Mouse (Mus musculus): ENCODE measurements around the gene Efcab12.

Efcab12 gene

DNA sequence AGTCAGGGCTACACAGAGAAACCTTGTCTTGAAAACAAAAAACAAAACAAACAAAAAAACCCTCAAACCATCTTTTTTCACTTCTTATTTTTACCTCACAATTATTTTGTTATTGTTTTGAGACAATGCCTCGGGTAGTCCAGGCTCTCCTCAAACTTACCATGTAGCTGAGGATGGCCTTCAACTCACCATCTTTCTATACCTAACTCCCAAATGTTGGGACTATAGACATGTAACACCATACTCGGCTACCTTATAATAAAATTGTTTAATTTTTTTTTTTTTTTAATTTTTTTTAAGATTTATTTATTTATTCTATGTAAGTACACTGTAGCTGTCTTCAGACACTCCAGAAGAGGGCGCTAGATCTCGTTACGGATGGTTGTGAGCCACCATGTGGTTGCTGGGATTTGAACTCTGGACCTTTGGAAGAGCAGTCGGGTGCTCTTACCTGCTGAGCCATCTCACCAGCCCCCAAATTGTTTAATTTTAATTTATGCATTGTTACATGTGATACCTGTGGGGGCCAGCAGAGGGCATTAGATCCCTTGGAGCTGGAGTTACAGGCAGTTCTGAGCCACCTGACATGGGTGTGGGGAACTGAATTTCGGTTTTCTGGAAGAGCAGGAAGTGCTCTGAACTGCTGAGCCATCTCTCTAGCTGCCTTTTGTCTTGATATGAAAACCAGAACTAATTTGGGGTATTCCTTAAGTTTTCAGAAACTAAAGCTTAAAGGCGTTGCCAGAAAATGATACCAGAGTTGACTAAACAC lies 8.6 kb upstream of the Efcab12 start:
- peak in 1 of 2 experiments; percentile 53 for DNase-seq (ENCODE audit: low read depth in 1 of 2, low spot score in 2 of 2)

DNA sequence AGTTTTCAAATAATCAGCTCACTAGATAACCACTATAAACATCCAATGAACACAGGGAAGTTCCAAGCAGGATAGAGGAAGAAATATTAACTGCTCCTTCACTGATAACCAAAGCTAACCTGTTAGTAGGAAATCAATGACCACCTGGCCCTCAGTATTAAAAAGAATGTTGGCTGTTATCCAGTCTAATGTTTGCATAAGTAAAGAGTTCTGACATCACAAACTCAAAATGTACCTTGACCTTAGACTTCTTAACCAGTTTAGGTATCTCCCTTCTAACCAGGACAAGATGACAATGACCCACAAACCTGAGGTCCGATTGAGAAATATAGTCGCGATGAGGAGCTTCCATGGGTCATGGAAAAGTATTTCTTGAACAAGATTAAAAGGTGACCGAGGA lies 6.8 kb upstream of the Efcab12 start:
- DNase-seq (ENCODE audit: low read depth in 1 of 2, low spot score in 2 of 2) = no peak

DNA sequence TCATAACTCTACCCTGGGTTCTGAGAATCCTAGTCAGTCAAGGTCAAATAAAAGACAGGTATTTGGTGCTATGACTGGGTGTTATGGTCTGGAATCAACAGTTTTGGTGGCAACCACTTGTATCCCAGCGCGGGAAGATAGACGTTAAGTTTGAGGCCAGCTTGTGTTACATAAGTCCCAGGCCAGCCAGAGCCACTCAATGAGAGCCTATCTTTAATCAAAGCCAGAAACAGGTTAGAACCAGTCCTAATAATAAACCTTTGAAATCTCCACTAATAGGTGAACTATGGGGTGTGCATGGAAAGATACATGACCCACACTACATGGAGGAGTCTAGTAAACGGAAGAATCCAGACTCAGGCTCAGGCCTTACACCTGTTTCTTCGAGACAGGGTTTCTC lies 533 bp upstream of the Efcab12 start:
- DNase-seq (ENCODE audit: low read depth in 1 of 2, low spot score in 2 of 2) = no peak

DNA sequence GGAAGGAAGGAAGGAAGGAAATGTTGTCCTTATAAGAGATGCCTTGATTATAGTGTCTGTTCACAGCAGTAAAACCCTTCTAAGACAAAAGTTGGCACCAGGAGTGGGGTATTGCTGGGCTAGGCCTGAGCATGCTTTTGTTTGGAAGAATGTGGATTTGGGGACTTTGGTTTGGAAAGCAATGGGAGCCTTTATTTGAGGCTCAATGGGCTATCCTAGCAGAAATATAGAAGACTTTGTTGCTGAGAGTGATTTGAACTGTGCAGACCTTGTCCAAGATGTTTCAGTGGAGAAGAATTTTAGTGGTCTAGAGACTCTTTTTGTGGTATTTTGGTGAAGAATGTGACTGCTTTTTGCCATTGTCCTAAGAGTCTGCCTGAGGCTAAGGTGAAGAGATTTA lies 4.4 kb downstream of the Efcab12 start:
- no peak for DNase-seq (ENCODE audit: low read depth in 1 of 2, low spot score in 2 of 2)

DNA sequence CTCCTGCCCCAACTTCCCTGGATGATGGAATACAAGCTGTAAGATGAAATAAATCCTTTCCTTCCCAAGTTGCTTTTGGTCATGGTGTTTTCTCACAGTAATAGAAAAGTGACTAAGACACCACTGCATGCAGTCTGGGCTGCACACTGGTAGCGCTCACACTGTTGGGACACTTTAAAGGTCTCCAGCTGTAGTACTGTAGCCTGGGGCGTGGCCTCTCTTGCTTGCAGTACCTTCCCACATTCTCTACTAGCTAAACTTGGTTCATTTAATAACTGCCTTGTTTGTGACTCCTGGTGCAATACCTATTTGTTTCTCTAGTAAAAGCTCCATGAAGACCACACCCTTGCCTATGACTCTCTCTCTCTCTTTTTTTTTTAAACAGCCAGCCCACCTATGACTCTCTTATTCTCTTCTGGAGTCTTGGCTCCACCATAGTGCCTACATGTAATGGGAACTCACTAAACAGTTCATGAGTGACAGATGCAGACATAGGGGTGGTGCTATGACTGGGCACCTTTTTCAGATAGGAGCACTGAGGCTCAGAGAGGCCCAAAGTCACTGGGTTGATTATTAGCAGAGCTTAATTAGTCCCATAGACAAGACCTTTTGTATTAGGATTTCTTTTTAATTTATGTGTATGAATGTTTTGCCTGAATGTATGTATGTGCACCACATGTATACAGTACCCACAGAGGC lies 5.9 kb downstream of the Efcab12 start:
- no peak for DNase-seq (ENCODE audit: low read depth in 1 of 2, low spot score in 2 of 2)

DNA sequence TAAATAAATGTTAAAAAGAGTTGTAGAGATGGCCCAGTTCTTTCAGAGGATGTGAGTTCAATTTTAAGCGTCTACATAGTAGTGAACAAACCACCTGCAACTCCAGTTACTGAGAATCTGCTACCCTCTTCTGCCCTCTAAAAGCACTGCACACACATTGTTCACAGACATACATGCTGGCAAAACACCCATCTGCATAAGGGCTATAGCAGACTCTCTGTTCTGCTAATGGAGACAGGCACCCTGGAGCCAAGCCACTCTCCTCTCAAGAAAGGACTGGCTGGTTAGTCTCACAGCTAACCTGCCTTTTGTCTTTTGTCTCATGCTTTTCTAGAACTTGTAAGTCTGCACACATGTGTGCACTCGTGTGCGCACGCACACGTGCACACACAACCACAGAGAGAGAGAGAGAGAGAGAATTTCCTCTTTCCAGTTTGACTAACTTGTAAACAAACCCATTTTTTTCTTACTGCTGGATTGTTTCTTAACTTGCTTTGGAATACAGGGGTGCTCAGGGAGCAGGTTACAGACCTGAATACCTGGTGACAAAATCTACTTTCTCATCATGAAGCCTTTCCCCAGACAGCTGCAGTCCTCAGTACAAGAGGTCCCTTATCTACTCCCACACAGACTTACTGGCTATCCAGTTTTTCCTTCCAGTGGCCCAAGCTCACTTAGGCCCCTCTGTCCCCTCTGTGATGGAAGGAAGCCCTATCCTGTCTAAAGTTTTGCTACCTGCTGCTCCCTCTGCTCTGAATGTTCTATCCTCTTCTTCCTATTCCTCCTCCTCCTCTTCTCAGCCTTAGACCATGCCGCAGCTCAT lies 7.2 kb downstream of the Efcab12 start:
- no peak for DNase-seq (ENCODE audit: low read depth in 1 of 2, low spot score in 2 of 2)

DNA sequence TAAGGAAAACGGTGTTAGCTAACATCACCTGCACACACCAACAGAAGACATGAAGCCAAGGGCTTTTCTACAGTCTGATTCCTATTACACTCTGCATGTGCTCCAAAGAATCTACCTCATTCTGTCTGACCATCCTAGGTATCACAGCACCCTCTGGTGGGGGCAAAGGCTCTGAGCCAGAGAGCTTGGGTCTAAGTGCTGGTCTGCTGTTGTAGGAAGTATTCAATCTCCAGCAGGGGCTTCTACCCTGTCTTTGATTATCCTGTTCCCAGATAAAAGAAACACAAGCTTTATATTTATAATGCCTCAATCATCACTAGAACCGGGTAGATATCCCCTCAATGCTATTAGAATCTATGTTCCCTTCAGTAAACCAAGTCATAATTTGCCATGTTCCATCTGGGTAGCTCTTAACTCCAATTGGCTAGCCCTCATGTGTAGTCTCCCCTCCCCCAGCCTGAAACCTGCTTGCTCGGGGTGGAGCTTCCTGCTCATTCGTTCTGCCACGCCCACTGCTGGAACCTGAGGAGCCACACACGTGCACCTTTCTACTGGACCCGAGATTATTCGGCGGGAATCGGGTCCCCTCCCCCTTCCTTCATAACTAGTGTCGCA lies 14.3 kb downstream of the Efcab12 start:
- DNase-seq (ENCODE audit: low read depth in 1 of 2, low spot score in 2 of 2) = peak in 1 of 2 experiments; percentile 39

DNA sequence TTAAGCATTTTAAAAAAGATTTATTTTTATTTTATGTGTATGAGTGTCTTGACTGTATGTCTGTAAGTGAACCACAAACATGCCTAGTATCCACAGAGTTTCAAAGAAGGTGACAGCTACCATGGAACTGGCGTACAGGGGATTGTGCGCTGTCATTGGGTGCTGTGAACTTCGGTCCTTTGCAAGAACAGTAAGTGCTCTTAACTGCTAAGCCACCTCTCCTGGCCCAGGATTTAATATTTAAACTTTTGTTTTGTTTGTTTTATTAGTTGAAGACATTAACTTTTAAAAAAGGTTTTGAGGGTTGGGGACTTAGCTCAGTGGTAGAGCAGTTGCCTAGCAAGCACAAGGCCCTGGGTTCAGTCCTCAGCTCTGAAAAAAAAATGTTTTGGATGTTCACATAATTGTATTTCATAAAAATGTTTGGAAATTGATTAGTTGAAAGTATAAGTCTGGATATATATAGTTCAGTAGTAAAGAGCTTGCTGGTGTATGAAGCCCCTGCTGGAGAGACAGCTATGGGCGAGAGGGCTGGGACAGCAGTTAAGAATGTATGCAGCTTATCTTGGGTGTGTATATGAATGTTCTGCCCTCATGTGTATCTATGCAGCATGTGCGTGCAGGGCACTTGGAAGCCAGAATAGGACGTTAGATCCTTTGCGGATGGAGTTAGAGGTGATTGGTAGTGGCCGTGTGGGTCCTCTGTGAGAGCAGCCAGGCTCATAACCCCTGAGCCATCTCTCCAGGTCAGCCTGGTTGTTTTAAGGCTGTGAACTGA lies 16.8 kb downstream of the Efcab12 start:
- DNase-seq (ENCODE audit: low read depth in 1 of 2, low spot score in 2 of 2) = no peak

DNA sequence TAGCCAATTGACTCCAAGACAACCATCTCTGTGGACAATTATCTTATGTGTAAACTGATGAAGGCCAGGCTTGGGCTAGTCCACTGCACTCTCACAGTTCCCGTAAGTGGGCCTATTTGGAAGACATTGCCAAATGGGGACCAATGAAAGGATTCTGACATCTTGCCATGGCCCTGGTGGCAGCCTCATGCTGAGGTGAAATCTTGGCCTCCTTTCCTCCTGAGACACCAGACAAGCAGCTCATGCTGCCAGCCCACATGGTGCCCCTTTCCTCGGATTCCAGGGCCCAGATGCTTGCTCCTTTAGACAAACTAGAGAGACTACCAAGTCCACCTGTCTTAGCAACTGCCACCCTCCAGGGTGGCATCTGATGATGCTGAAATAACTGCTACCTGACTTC lies 20.1 kb downstream of the Efcab12 start:
- DNase-seq (ENCODE audit: low read depth in 1 of 2, low spot score in 2 of 2) = no peak

DNA sequence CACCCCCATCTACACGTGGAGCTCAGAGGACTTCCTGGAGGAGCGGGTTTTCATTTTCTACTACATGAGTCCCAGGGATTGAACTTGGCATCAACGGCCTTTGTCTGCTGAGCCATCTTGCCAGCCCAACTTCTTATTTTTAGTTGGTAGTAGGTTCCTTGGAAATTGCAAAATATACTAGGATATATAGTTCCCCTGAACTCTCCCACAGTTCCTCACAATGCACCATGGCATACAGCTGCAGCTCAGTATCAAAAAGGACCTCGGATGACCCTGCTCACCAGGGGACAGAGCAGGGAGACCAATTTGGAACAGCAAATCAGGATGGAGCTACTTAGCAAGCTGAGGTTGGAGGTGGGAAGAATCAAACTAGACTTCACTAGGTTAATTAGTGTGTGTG lies 23.2 kb downstream of the Efcab12 start:
- DNase-seq (ENCODE audit: low read depth in 1 of 2, low spot score in 2 of 2) = no peak

DNA sequence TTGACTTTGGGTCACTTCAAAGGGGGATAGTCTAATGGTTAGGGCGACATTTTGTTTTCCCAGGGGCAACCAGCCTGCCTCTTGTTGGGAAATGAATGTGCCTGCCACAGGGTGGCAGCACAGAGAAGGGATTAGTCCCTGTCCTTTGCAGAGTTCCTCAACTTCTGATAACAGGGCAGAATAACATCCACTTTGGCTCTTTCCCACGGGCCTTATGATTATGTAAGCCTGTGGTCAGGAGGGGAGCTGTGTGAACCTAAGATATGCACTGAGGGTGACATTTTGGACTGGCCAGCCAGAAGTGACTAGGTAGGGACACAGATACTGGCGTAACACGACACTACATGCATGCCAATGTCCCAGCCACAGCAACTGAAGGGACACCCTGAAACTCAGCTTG lies 24.1 kb downstream of the Efcab12 start:
- DNase-seq (ENCODE audit: low read depth in 1 of 2, low spot score in 2 of 2) = peak; percentile 39 to 43

DNA sequence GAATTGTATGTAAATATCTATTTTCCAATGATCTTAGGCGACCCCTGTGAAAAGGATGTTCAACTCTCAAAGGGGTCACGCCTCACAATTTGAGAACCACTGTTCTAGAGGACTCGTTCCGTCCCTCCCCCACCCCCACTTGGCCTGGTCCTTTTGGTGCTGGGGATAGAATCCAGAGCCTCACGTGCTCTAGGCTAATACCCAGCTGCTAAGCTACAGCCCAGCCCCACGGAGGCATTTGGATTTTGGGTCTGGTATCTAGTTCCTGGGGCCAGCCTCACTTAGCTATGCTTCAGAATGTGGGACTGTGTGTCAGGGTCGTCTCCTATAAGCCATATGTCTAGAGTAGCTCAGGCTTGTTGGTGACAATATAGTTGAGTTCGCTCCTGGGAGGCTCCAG lies 26.6 kb downstream of the Efcab12 start:
- no peak for DNase-seq (ENCODE audit: low read depth in 1 of 2, low spot score in 2 of 2)

DNA sequence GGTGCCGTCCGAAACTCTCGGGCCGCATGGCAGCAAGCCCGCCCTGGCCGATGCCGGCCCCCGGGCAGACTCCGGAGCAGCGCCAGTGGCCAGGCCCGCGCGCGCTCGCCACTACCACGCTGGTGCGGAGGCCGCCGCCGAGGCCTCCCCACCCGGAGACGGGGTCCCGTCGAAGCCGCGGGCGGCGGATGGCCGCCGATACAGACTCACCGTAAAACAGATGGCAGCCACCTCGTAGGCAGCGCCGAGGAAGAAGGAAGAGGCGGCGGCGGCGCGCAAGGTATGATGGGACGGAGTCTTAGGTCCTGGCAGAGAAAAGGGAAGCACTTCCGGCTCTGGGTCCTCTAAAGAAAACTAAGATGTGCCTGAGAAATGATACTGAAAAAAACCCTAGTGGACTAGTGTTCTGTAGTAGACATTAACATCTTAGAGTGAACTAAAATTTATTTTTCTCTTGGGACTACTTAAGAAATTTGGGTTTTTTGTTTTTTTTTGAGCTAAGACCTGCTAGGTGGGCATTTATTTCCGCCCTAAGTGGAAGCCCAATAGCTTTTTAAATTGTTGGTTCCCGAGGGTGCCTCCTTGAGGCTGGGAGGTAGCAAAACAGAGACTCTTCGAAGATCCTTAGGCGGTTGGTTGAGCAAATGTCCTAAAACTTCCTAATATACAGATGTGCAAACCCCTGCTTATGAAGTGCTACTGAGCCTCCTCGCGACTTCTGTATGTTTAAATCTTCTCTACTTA lies 29.6 kb downstream of the Efcab12 start, which contains the start of gene Rpl32:
TSS of gene Rpl32 (minus strand) at position 260 of the 744 bp plus-strand sequence.
- DNase-seq (ENCODE audit: low read depth in 1 of 2, low spot score in 2 of 2) = peak; percentile 62 to 80

DNA sequence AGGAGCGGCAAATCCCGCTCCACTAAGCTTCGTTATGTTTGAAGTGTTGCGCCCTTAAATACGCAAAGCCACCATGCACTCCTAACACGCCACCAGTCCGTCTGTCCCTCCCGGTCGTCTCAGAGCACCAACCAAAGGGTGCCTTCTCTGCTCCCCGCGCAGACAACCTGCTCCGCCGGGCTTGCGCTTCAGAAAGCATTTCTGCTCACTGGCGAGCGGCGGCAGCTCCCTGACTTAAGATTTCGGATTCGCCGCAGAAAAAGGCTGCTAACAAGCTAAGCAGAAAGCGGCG lies 30.1 kb downstream of the Efcab12 start:
- DNase-seq (ENCODE audit: low read depth in 1 of 2, low spot score in 2 of 2) = no peak

DNA sequence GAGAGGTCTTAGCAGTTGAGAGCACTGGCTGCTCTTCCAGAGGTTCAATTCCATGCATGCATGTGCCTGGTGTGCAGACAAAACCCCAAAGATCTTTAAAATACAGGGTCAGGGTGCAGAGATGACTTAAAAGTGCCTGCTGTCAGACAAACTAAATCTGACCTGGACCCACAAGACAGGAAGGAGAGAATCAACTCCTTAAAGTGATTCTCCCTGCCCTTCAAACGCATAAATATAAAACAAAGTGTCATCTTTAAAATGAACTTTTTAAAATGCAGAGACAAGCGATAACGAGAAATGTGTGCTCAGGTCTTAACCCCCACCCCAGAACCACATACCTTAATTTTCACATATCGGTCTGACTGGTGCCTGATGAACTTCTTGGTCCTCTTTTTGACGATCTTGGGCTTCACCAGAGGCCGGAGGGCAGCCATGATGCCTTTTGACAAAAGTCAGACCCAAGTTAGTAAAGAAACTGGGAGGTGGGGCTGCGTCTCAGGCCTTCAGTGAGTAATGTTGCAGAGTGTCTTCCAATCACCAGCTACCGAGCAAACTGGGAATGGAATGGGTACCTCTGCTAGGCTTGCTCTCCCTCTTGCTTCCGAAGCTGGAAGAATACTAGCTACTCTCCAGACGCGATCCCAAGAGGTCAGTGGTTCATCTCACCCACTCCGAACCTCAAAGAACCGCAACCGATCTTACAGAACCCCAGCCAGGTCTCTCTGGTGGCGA lies 30.6 kb downstream of the Efcab12 start:
- no peak for DNase-seq (ENCODE audit: low read depth in 1 of 2, low spot score in 2 of 2)

DNA sequence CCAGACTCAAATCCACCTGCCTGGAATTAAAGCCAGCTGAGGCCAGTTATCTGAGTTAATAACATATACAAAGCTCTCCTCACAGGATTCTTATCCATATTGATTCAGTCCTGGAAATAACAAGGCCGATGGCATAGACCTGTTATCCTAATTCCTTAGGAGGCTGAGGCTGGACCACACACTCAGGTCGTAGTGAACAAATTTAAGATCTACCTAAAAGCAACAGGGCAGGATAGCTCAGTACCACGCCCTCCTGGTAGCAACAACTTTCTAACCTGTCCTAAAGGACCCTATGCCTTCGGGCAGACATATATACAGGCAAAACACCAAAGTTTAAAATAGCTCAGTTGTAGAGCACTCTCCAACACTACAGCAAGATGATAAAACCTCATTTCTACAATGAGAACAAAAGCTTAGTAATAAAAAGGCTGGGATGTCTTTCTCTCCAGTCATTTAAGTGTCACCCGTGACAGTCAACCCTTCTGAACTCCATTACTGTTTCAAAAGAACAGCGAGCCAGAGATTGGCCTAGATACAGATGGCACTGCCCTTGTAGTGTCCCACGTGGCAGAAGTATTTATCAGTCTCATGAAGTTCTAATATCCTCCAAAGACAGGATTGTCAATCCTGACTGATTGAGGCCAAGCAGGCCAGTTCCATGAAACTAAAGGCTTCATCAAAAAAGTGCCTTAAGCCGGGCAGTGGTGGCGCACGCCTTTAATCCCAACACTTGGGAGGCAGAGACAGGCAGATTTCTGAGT lies 33.6 kb downstream of the Efcab12 start:
- DNase-seq (ENCODE audit: low read depth in 1 of 2, low spot score in 2 of 2) = no peak

DNA sequence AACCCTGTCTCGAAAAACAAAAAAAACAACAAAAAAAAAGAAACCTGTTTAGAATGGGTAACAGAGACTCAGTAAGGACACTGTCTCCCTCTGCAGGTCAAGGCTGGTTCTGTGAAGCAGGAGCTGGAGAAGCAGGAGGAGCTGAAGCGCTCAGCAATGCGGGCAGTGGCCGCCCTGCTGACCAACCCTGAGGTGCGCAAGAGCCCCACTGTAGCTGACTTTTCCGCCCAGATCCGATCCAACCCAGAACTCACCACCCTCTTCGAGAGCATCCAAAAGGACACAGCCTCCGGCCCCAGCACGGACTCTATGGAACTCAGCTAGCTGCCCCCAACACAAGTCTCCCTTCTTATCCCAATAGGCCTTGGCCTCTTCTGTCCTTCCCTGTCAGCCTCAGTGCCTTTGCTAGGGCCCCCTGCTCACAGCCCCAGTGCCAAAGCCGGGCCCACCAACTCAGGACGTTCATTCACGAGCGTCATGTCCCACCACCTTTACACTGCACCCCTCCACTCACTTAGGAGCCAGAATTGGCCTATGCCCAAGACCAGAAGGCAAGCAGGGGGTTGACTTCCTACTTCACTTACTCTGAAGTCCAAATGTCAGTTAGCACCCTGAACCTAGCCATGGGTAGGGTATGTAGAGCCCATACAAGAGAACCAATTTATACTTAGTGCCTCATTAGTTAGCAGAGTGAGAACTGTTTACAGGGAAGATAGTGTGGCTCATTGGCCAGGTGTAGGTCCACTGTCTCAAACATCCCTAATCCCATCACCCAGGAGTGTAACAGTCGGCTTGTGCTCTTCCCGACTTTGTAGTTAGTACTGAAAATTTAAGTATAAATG lies 34.5 kb downstream of the Efcab12 start:
- DNase-seq (ENCODE audit: low read depth in 1 of 2, low spot score in 2 of 2) = no peak

DNA sequence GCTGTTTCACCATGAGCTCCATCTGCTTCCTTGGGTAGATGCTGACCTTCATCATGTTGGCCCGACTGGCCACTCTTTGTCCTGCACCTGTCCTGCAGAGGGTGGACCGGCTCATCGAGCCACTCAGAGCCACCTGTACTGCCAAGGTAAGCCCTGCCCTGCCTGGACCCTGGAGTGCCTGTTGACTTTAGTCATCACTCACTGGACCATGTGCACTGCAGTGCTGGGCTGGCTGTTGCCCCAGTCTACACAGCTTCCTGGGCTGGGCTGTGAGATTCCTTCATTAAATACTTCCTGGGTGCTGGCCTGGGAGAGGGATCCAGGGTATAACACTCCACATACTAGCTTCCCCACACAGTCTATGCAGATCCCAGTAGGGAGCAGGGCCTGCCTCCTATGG lies 36.4 kb downstream of the Efcab12 start:
- no peak for DNase-seq (ENCODE audit: low read depth in 1 of 2, low spot score in 2 of 2)

All from monocyte, adult 2 months (primary cell).